Mouse (Mus musculus): ENCODE data around the gene Msl1.

Gene Msl1

DNA sequence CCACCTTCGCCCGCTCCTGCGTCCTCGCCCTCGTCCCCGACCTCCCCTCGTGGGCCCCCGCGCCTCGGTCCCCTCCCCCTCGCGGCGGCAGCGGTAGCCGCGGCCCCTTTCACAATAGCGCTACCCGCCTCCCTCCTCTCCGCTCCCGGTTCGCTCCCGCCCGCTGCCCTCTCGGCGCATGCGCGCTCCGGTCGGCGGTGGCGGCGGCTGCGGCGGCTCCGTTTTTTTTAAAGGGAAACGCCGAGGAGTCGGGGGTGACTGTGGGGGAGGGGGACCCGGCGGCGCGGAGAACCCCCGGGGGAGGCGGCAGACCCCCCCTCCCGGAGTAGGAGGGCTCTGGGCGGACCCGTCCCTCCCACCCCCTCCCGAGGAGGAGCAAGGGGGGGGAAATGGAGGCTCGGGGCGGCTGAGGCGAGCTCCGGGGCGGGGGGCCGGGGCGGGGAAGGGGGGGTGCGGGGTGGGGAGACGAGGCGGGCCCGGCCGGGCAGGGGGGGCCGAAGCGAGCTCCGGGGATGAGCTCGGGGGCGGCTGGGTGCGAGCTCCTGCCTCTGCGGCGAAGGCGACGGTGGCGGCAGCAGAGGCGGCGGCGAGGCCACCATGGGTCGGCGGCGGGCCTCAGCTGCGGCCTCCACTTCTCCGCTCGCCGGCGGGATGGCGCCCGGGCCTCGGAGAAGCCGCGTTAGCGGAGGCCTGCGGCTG lies at the start of gene Msl1:
Gene Msl1 (plus strand): TSS at position 502 of the 699 bp plus-strand sequence.
- peak; percentile 91 for DNase-seq (ENCODE audit: low read depth)

DNA sequence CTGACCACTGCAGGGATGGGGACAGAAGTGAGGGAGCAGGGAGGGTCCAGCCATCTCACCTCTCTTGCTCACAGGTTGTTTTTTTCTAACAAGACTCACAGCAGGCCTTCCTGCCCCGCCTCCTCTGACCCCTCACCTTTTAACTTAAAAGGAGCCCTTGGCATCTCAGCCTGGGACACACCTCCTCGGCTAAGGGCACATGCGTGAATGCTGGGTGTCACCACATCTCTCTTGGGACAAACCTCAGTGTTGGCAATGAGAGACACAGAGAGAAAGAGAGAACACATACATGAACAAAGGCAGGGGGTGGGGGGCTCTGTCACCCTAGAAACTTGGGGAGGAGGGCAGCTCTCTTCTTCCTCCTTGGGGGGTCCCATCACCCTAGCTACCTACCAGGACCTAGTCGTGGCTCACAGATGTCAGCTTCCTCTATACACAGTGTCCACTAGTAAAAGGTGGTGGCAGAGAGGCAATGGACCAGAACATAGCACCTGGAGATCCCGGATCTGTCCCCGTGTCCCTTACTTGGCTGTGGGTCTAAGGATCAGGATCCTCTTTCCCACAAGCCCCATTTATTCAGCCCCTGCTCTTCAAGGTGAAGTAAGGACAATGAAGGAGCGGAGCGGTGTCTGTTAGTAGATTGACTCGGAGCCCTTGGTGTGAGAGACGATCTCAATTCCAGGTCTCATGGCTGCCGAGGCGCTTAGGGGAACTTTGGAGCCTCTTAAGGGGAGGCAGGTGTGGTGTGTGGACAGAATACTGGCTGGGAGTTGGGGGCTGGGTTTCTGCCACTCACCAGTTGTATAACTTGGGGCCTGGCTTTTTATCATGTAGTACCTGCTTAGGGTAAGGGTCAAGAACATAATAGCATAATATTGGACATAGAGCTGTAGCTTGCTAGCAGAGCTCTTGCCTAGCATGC lies 49.1 kb upstream of the Msl1 start:
- no peak for DNase-seq (ENCODE audit: low read depth)

DNA sequence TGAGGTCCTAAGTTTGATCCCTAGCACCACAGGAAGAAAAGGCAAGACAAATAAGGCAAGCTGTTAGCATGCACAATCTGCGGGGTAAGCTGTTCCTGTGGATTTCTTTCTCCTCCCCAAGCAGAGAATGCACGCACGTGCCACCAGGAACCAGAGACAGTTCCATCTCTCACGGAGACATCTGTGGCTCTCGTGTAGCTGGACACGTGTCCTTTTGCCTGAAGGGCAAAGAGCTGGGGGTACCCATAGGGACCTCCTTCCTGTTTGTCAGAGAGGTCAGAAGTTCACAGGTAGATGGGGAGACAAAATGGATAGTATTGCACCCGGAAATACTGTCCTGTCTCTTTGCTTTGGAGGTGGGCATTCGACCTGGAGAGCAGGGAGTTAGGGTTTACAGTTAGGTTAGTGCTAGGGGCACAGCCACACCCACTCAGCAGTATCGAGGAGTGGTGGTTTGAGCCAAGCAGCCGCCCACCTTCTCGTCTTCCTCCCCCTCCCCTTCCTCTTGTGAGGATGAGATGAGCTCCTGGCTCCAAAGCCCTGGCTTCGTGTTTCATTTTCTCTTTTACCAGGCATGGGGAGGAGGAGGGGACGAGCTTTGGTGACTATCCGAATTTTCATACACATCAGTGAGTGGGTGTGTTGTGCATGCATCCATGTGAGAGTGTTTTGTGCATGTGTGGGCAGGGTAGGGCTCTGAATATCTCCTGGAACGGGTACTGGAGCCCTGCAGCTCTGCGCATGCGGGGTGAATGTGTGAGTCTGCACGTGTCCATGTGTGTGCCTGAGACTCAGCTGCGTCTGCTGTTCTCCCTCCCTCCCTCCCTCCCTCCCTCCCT lies 48.2 kb upstream of the Msl1 start:
- peak; percentile 91 for DNase-seq (ENCODE audit: low read depth)

DNA sequence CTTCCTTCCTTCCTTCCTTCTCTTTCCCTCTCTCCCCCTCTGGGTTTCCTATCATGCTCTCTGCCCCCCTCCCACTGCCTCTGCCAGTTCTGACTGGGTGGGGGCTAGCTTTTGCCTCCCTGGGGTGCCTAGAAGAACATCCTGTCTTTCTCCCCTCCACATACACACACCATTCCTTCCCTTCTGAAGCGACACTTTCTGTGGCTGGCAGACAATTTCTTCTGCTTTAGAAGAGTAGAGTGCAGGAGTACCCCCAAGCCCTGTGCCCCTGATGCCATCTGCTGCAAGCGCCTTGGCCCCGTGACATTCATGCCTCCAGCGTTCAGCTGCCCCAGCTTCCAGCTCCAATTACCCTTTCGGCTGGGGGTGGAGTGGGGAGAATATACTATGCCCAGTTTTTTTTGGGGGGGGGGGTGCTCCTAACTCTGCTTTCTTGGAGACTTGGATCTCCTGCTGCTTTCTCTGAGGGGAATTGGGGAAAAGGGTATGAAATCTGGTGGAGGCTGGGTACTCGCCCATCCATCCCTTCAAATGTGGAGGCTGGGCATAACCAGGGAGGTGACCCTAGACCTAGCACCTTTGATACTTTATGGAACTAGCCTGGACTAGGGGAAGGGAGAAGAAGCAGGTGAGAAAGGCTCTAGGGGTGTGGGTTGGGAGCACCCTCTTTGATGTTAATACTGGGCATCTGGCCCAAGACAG lies 47.4 kb upstream of the Msl1 start:
- no peak for DNase-seq (ENCODE audit: low read depth)

DNA sequence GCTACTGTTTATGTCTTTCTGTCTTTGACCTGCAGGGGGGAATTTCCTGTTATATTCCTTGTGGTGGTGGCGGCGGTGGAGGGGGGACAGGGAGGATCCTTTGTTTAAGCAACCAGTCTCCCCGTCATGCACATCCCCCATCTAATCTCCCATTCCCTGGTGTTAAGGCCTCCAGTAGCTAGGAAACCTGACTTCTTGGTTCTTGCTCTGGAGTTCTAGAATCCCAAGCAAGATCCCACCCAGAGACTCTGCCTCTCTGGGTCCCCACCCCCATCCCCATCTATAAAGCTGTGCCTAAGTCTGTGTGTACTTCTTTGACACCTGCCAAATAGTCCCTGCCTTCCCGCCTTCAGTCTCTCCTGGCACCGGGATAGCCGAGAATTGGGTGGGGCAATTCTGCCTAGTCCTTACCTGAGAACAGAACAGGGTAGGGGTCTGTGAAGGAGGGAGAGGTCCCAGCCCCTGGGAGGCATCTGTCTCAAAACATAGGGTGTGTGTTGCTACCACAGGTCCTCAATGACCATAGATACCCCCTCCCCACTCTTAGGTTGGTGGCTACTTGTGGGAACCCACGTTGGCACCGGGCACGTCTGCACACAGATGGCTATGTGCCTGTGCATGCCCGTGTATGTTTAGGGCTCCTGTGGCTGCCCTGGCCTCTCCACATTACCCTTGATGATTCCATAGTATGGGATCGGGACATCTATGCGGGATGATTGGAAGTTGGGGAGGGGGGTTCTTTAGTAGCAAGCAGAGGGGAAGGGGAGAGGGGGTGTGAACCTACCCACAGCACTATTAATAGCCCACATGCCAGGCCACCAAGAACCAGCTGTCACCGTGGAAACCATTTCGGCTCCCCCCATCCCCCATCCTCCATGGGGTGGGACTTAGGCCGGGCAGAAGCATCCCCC lies 46.6 kb upstream of the Msl1 start:
- no peak for DNase-seq (ENCODE audit: low read depth)

DNA sequence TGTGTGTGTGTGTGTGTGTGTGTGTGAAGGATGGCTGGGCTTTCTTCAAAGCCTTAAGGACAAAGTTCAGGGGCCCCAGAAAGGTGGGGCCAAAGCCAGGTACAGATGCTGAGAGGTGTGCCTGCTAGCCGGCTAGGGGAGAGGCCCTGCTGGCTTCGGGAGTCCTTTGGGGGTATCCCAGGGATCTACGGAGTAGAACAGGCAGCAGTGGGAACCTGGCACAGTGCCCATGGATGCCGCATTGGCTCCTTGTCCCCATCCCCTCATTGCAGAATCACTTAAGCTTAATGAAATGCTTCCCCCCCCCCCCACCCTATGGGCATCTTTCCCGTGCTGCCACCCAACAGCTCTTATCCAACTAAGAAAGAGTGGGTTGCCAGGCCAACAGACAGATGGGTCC lies 45.6 kb upstream of the Msl1 start:
- no peak for DNase-seq (ENCODE audit: low read depth)

DNA sequence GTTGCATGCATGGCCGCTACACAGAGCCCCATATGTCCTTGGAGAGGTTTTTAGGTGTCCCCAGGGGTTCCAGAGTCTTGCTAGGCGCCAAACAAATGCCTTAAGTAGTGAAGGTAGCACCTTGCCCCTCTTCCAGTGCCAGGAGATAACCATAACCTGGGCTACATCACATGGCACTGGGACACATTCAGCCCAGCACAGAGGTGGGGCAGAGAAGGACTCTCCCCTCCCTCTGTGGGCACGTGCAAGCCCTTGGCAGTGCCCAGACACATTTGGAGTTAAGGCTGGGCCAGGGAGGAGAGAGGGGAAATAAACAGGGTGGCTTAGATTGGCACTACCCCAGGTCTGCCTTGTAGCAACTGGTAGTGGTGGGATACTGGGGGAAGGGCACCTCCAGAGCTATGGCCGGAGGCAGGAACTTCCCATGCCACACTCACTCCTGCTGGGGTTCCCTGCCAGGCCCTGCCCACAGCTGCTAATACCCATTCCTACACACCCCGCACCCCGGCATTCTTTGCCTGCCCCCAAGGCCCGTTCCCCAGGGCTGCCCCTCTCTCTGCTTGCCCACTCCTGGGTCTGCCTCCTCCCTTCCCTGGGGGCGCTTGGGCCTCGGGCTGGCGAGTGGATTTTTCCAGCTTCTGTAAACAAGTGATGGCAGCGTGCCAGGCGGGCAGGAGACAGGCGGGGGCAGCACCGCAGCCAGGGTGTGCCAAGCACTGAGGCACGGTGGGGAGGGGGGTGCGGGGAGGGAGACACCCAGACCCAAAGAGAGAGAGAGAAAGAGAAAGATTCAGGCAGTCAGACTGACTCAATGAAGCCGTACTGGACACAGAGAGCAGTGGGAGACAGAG lies 44.7 kb upstream of the Msl1 start:
- peak; percentile 81 for DNase-seq (ENCODE audit: low read depth)

DNA sequence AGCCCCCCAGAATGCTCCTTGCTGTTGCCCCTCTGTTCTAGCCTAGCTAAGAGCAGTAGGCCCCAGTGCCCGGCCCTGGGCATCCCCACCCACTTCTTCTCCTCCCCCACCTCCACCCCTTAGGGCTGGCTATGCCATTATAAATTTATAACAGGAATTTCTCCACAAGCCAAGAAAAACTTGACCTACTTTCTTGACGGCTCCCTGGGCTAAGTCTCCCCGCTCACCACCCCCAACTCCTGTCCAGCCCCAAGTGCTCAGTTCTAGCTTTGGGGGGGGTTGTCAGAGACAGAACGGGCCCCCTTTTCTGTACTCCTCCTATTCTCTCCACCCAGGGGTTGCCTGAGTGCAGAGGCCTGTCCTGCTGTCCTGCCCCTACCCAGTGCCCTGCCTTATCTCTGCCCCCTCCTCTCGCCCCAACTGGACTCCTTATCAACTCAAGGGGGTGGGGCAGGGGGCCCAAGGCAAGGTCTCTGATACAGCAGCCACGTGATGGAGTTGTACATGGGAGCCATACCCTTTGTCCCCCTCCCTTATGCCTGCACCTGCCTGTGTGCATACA lies 44.0 kb upstream of the Msl1 start:
- peak; percentile 58 for DNase-seq (ENCODE audit: low read depth)

DNA sequence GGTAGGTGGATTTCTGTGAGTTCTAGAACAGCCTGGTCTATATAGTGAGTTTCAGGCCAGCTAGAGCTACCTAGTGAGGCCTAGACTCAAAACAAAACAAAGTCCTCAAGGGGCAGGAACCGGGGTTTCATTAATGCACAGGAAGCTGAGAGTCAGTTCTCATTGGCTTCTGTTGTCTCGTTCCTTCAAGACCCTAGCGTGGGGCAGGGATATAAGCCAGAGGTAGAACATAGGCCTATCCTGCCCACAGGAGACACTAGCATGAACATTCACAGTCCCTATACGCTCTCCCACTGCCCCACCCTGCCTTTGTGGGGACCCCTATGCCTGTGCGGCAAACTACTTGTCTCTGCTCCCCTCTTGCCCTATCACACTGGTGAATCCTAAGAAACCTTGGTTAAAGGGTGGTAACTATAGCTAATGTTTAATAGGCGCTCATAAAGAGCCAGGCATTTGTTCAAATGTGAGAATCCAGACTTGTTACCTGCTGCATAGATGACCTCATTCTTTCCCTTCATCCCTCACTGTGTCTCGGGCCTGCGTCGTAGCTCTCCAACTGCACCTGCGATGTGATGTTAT lies 42.7 kb upstream of the Msl1 start:
- no peak for DNase-seq (ENCODE audit: low read depth)

DNA sequence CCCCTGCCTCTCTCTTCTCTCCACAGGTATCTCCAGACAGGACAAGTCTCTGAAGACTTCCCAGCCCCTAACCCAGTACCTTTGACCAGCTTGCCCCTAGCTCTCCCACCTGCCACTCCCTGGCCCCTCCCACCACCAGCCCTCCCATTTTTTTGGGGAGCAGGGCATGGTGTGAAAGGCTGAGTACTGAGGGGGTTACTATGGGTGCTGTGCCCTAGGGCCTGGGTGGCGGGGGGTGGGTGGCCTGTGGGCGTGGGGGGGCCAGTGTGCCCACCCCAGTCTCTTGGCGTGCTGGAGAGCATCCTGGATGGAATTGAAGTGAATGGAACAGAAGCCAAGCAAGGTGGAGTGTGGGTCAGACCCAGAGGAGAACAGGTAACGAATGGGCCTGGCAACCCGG lies 42.1 kb upstream of the Msl1 start:
- DNase-seq (ENCODE audit: low read depth), result no peak

DNA sequence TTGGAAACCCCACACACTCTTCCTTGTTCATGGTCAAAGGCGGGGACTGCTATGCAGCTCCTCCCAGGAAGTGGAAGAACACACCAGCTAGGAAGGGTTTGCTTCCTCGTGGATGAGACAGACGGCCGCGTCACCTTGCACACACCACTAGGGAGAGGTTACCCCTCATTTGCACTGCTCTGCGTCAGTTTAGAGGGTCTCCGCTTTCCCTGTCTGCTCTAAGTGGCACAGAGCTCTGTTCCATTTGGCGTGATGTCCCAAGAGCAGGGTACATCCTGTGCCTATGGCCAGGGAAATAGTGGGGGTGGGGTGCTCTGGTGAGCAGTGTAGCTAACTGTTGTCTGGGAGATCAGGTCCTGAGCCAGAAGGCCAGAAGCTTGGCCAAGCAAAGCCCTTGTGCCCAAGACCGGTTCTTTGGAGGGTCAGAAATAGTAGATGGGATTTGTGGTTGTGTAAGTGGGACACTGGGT lies 41.1 kb upstream of the Msl1 start:
- no peak for DNase-seq (ENCODE audit: low read depth)

DNA sequence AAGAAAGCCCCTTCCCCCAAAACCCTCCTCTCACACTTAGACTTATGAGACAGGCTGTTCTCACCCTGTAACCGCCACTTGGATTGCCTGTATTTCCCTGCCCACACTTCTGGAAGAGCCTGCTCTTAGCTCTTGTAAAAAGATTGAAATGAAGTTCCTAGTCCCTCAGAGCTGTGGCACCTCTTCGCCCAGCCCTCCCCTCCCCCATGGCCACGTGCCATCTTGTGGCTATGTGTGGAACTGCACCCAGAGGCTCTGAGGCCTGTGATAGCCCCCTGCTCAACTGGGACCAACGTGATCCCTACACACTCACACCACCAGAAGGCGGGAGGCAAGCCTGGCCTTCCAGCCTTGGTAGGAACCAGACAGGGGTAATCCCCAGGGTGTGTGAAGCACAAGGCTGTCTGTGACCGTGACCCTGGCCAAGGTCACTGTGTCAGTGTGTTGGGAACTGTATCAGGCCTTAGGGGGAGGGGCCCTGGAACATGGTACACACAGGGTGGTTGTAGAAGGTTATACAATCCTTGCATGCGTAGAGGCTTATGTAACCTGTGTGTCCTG lies 40.6 kb upstream of the Msl1 start:
- DNase-seq (ENCODE audit: low read depth), result peak; percentile 85

DNA sequence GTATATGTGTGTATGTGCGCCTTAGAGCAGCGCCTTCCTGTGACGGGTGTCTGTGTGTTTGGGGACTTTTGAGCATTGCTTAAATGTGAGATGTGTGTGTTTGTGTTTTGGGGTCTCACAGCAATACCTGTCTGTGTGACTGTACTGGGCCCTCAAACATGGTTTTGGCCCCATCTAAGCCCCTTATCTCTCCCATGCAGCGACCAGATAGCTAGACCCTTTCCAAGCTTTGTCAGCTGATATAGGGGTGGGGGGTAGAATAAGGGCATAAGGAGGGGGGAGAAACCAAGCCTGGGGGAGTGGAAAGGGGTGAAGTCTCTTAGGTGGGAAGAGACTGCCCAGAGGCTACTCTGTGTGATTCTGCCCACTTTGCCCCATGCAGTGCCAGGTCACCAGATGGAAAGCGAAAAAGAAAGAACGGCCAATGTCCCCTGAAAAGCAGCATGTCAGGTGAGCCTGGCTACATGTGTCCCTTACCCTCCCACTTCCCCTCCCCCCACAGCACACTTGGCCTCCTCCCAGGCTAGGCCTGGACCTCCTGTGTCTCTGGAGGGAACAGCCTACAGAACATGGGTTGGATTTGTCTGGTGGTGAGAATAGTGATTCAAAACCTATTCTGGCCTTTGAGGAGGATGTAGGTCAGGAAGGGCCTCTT lies 39.5 kb upstream of the Msl1 start:
- DNase-seq (ENCODE audit: low read depth), result no peak

DNA sequence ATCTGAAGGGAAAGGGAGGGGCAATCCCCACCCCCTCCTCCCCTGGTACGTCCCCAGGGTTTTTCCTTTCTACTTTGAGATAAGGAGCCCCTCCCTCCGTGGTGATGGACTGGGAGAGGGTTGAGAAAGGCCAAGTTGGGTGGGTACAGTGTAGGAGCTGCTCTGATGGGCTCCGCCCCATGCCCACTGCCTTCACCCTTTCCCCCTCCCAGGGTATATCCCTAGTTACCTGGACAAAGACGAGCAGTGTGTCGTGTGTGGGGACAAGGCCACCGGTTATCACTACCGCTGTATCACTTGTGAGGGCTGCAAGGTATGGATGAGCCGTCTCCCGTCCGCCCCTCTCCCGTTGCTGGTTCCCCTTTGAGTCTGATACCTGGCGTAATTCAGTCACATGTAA lies 38.6 kb upstream of the Msl1 start:
- no peak for DNase-seq (ENCODE audit: low read depth)

DNA sequence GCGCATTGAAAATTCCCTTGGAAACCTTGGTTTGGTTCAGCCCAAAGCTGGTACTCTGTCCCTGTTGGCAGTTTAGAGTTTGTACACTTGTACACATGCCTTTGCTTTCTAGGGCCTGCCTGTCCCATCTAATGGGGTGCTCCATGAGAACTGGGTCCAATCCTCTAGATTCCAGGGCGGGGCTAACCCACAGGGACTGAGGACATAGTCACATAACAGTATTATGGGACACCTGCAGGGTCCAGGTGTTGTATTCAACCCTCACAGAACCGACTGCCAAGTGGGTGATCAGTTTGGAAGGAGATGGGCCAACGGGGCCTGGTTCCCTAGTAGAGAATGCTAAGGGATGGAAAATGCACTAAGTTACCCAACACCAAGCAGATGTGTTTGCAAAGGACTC lies 33.4 kb upstream of the Msl1 start:
- no peak for DNase-seq (ENCODE audit: low read depth)

DNA sequence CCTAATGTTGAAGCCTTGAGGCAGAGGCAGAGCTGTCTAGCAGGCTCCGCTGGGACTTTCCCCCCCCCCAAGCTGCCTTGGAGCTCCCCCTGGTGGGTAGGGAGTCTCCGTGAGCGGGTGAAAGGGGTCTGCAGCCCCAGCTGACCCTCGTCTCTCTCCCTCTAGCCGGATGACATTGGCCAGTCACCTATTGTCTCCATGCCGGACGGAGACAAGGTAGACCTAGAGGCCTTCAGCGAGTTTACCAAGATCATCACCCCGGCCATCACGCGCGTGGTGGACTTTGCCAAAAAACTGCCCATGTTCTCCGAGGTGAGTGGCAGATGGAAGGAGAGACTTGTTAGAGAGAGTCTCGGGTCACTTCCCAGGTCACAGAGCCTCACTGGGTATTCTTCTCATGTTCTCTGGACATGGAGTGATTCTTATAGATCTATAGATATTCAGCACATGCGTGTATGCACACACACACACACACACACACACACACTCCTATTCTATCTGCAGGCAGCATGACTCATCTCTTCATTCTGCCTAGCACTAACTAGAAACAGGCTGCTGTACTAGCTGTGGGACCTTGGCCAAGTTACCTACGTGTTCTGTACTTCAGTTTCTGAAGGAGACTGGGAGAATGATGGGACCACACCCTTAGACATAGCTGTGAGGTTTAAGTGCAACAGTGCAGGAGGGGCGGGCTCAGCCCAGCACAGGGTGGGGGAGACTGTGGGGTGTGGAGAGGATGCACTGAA lies 32.4 kb upstream of the Msl1 start:
- DNase-seq (ENCODE audit: low read depth), result peak; percentile 98

DNA sequence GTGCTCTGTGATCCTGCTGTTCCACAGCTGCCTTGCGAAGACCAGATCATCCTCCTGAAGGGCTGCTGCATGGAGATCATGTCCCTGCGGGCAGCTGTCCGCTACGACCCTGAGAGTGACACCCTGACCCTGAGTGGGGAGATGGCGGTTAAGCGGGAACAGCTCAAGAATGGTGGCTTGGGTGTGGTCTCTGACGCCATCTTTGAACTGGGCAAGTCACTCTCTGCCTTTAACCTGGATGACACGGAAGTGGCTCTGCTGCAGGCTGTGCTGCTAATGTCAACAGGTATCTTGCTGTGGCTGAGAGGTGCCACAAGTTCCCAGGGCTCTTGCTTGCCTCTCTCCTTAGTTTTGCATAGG lies 31.8 kb upstream of the Msl1 start:
- no peak for DNase-seq (ENCODE audit: low read depth)

Data from NIH3T3 (cell line).